Mouse (Mus musculus): ENCODE measurements around the gene Cbr2.

- TF ChIP-seq CTCF (IDR thresholded peaks at IDR 0.05; ENCODE audit: borderline replicate concordance, extremely low read depth, insufficient read depth, insufficient read length) (no peak), POLR2A (IDR thresholded peaks at IDR 0.05; ENCODE audit: borderline replicate concordance, extremely low read depth, insufficient read depth, insufficient read length, poor library complexity, severe bottlenecking) (no peak)
These were observed 25.8 kb downstream of the Cbr2 start for GRCm38 (mm10) chr11:120706120-120706519.

All from brain, embryonic 14.5 days (tissue).